Mouse (Mus musculus): ENCODE measurements at regions not wholly inside any gene's neighbourhood (a gene's known extent, or its start where the extent isn't known, plus 50 kb on each side); places are given as distances from the start of the nearest gene placed in this dataset.

GRCm38 (mm10) chr6:143535726-143536125 is 368.7 kb downstream of the Etnk1 start:
- no peak for TF ChIP-seq POLR2A (IDR thresholded peaks at IDR 0.05; ENCODE audit: low read depth, low read length)
- TF ChIP-seq CHD2 (IDR thresholded peaks at IDR 0.05; ENCODE audit: low read length) = no peak
- no peak for TF ChIP-seq CTCF (conservative IDR thresholded peaks at IDR 0.05 in 1 of 2, IDR thresholded peaks at IDR 0.05 in 1 of 2; ENCODE audit: low read depth in 2 of 2, low read length in 2 of 2)
- no peak for TF ChIP-seq PAX5 (IDR thresholded peaks at IDR 0.05; ENCODE audit: low read length)
- no peak for TF ChIP-seq NRF1 (IDR thresholded peaks at IDR 0.05; ENCODE audit: low read depth, low read length)
- no peak for TF ChIP-seq GABPA (IDR thresholded peaks at IDR 0.05; ENCODE audit: insufficient replicate concordance, low read depth, low read length)
- TF ChIP-seq ZC3H11A (IDR thresholded peaks at IDR 0.05; ENCODE audit: low read depth, low read length) = no peak

All from CH12.LX (cell line).